Mouse (Mus musculus): ENCODE results near the gene Kif19a.

Kif19a gene

GRCm38 (mm10) chr11:114785892-114786291 lies 20.7 kb downstream of the Kif19a start:
- DNase-seq, result no peak

GRCm38 (mm10) chr11:114786326-114786725 lies 21.1 kb downstream of the Kif19a start:
- no peak for DNase-seq

- DNase-seq, result no peak
These were observed 22.4 kb downstream of the Kif19a start for GRCm38 (mm10) chr11:114787611-114788010.

GRCm38 (mm10) chr11:114789061-114789714 lies 24.0 kb downstream of the Kif19a start:
- DNase-seq, result peak; percentile 66

GRCm38 (mm10) chr11:114789716-114790115 lies 24.5 kb downstream of the Kif19a start:
- no peak for DNase-seq

GRCm38 (mm10) chr11:114790171-114790570 lies 25.0 kb downstream of the Kif19a start:
- no peak for DNase-seq

- no peak for DNase-seq
These were observed 25.7 kb downstream of the Kif19a start for GRCm38 (mm10) chr11:114790841-114791240.

- no peak for DNase-seq
These were observed 26.2 kb downstream of the Kif19a start for GRCm38 (mm10) chr11:114791351-114791889.

GRCm38 (mm10) chr11:114791891-114792411 lies 26.8 kb downstream of the Kif19a start:
- DNase-seq, result no peak

GRCm38 (mm10) chr11:114792931-114793494 lies 27.8 kb downstream of the Kif19a start:
- DNase-seq, result no peak

GRCm38 (mm10) chr11:114793868-114794545 lies 28.8 kb downstream of the Kif19a start:
- no peak for DNase-seq

- no peak for DNase-seq
These were observed 29.5 kb downstream of the Kif19a start for GRCm38 (mm10) chr11:114794691-114795090.

GRCm38 (mm10) chr11:114795231-114795746 lies 30.1 kb downstream of the Kif19a start:
- DNase-seq, result peak; percentile 26

GRCm38 (mm10) chr11:114795848-114796322 lies 30.7 kb downstream of the Kif19a start, which contains the start of gene Btbd17:
TSS of gene Btbd17 (minus strand) at chr11:114795945.
- no peak for DNase-seq

- DNase-seq, result no peak
These were observed 32.0 kb downstream of the Kif19a start for GRCm38 (mm10) chr11:114797176-114797575.

GRCm38 (mm10) chr11:114797981-114798380 lies 32.8 kb downstream of the Kif19a start:
- no peak for DNase-seq

GRCm38 (mm10) chr11:114798624-114799023 lies 33.4 kb downstream of the Kif19a start, which contains the start of gene Gpr142:
TSS of gene Gpr142 (plus strand) at chr11:114798924.
- no peak for DNase-seq

GRCm38 (mm10) chr11:114801906-114802305 lies 36.7 kb downstream of the Kif19a start:
- DNase-seq, result no peak

- no peak for DNase-seq
These were observed 37.5 kb downstream of the Kif19a start for GRCm38 (mm10) chr11:114802540-114803267.

GRCm38 (mm10) chr11:114803990-114804389 lies 38.8 kb downstream of the Kif19a start:
- DNase-seq, result no peak

GRCm38 (mm10) chr11:114807025-114807424 lies 41.8 kb downstream of the Kif19a start:
- no peak for DNase-seq

- DNase-seq, result no peak
These were observed 42.7 kb downstream of the Kif19a start for GRCm38 (mm10) chr11:114807686-114808427.
